Mouse (Mus musculus): ENCODE results near the gene Ccdc30.

DNA sequence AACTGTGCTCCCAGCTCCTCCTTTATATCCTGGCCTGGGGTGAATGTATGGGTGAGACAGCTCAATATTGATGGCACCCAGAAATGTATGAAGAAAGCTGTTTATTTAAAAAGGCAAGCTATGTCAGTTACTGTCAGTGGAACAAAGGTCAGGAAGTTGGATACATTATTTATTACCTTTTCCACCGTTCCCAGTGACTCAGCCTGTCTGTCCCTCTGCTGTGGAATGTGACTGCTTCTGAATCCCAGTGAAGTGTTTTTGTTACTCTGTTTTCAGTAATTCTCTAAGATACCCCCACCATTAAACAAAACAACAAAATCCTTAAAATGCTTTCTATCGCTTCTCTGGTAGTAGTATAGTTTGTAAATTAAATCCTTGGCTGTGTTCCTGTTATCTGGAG lies 10.3 kb upstream of the Ccdc30 start:
- TF ChIP-seq CTCF (IDR thresholded peaks at IDR 0.05; ENCODE audit: borderline replicate concordance, insufficient read depth, low read depth, low read length) = no peak
- no peak for TF ChIP-seq POLR2A (IDR thresholded peaks at IDR 0.05; ENCODE audit: borderline replicate concordance, insufficient read depth, low read length)
